Mouse (Mus musculus): ENCODE data around the gene Btbd35f13. TPM values are rescaled to one million over a fixed set of nuclear protein-coding genes. Genes with fewer than 3 reads are reported as not detected.
"Not testable (repeated sequence)": the region's sequence is repeated elsewhere in the genome, so short reads cannot be mapped to it uniquely, and the experiment has no call there.

Gene Btbd35f13
- not detected for polyA plus RNA-seq (2017; shearing (Covaris generic))

DNA sequence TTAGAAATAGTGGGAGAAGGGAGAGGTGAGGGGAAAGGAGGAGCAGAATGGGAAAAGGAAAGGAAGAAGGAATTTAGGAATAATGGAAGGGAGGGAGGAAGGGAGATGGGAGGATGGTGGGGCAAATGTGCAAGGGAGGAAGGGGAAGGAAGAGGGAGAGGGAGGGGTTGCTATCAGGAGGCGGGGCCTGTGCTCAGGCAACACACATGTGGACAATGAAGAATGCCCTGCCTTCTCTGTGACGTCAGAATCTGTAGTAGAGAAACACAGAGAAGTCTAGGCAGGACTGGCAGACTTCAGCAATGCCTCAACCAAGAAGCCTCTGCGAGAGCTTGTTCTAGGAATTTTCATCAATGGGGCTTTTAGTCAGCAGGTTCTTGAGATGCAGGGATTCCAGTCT is at the start of gene Btbd35f13:
TSS of gene Btbd35f13 (plus strand) at position 301 of the 400 bp plus-strand sequence.
- ATAC-seq = not testable (repeated sequence)

DNA sequence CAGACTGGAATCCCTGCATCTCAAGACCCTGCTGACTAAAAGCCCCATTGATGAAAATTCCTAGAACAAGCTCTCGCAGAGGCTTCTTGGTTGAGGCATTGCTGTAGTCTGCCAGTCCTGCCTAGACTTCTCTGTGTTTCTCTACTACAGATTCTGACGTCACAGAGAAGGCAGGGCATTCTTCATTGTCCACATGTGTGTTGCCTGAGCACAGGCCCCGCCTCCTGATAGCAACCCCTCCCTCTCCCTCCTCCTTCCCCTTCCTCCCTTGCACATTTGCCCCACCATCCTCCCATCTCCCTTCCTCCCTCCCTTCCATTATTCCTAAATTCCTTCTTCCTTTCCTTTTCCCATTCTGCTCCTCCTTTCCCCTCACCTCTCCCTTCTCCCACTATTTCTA is 45.3 kb downstream of the Btbd35f13 start, which contains the start of gene Btbd35f14:
TSS of gene Btbd35f14 (minus strand) at position 101 of the 400 bp plus-strand sequence.
- not testable (repeated sequence) for ATAC-seq

Other genes starting within 250 kb of the Btbd35f13 start
- not detected for gene Btbd35f15, start 79.9 kb upstream of the Btbd35f13 start, polyA plus RNA-seq (2017; shearing (Covaris generic))
- gene Btbd35f14, start 45.2 kb downstream of the Btbd35f13 start, polyA plus RNA-seq (2017; shearing (Covaris generic)) = not detected

Measured in activated CD4-positive, CD25-positive, alpha-beta regulatory T cell, adult 4 months (primary cell).